Mouse (Mus musculus): ENCODE data around the gene Tas1r3.

- TF ChIP-seq MYC (IDR thresholded peaks at IDR 0.05; ENCODE audit: low read depth, low read length) = no peak
- no peak for TF ChIP-seq CTCF (IDR thresholded peaks at IDR 0.05 in 2 of 3, conservative IDR thresholded peaks at IDR 0.05 in 1 of 3; ENCODE audit: control insufficient read depth in 1 of 3, insufficient read depth in 1 of 3, low read depth in 2 of 3, low read length in 3 of 3, poor library complexity in 1 of 3, severe bottlenecking in 1 of 3)
- TF ChIP-seq POLR2A (IDR thresholded peaks at IDR 0.05; ENCODE audit: control insufficient read depth in 1 of 2, insufficient read depth in 1 of 2, low read depth in 1 of 2, low read length in 2 of 2, poor library complexity in 1 of 2) = no peak
- TF ChIP-seq NRF1 (IDR thresholded peaks at IDR 0.05; ENCODE audit: insufficient read depth, low read depth, low read length, poor library complexity, severe bottlenecking) = no peak
- no peak for TF ChIP-seq GATA1 (IDR thresholded peaks at IDR 0.05; ENCODE audit: low read depth, low read length)
- no peak for TF ChIP-seq MAX (IDR thresholded peaks at IDR 0.05; ENCODE audit: low read length)
- TF ChIP-seq MAZ (IDR thresholded peaks at IDR 0.05; ENCODE audit: low read depth, low read length) = no peak
- TF ChIP-seq MXI1 (IDR thresholded peaks at IDR 0.05; ENCODE audit: low read depth, low read length) = no peak
These were observed 32.7 kb upstream of the Tas1r3 start for GRCm38 (mm10) chr4:155895826-155896225.

Measured in MEL (cell line).